Mouse (Mus musculus) left cerebral cortex, adult 11 months (tissue): ENCODE measurements around the gene 3110021N24Rik.
A peak's percentile ranks its signal among the peaks of the same experiment; 100 is the strongest.
"Not testable (repeated sequence)": the region's sequence is repeated elsewhere in the genome, so short reads cannot be mapped to it uniquely, and the experiment has no call there.

Experiments
- DNase-seq: peaks from one replicate; pipeline ENCODE4 v3.0.0; 2022; ENCODE audit warnings: low spot score

Gene 3110021N24Rik

GRCm38 (mm10) chr4:108719349-108719748 is at the start of gene 3110021N24Rik:
TSS of gene 3110021N24Rik (plus strand) at chr4:108719649.
- no peak for DNase-seq

- no peak for DNase-seq
Observed at GRCm38 (mm10) chr4:108686156-108686555, 33.3 kb upstream of the 3110021N24Rik start.

- DNase-seq, result not testable (repeated sequence)
Observed at GRCm38 (mm10) chr4:108687098-108687497, 32.4 kb upstream of the 3110021N24Rik start.

GRCm38 (mm10) chr4:108690479-108690878 is 29.0 kb upstream of the 3110021N24Rik start:
- DNase-seq, result no peak

GRCm38 (mm10) chr4:108691469-108691868 is 28.0 kb upstream of the 3110021N24Rik start:
- DNase-seq, result no peak

- no peak for DNase-seq
Observed at GRCm38 (mm10) chr4:108696934-108697333, 22.5 kb upstream of the 3110021N24Rik start.

GRCm38 (mm10) chr4:108708209-108708608 is 11.2 kb upstream of the 3110021N24Rik start:
- DNase-seq, result no peak

GRCm38 (mm10) chr4:108721245-108721784 is 1.9 kb downstream of the 3110021N24Rik start:
- no peak for DNase-seq

- DNase-seq, result no peak
Observed at GRCm38 (mm10) chr4:108724102-108724501, 4.7 kb downstream of the 3110021N24Rik start.

- DNase-seq, result no peak
Observed at GRCm38 (mm10) chr4:108730450-108730849, 11.0 kb downstream of the 3110021N24Rik start.

- no peak for DNase-seq
Observed at GRCm38 (mm10) chr4:108731582-108731981, 12.1 kb downstream of the 3110021N24Rik start.

- no peak for DNase-seq
Observed at GRCm38 (mm10) chr4:108746160-108746873, 26.9 kb downstream of the 3110021N24Rik start.

- no peak for DNase-seq
Observed at GRCm38 (mm10) chr4:108759583-108759982, 40.1 kb downstream of the 3110021N24Rik start.

GRCm38 (mm10) chr4:108768527-108768926 is 49.1 kb downstream of the 3110021N24Rik start:
- no peak for DNase-seq

- DNase-seq, result no peak
Observed at GRCm38 (mm10) chr4:108779763-108780056, 60.3 kb downstream of the 3110021N24Rik start.

- peak; percentile 54 for DNase-seq
Observed at GRCm38 (mm10) chr4:108780057-108780863, 60.8 kb downstream of the 3110021N24Rik start, which contains the start of gene Zfyve9. TSS of gene Zfyve9 (minus strand) at chr4:108780798.

- DNase-seq, result no peak
Observed at GRCm38 (mm10) chr4:108780864-108781205, 61.4 kb downstream of the 3110021N24Rik start.

GRCm38 (mm10) chr4:108781596-108781995 is 62.1 kb downstream of the 3110021N24Rik start:
- DNase-seq, result peak; percentile 27

- peak; percentile 17 for DNase-seq
Observed at GRCm38 (mm10) chr4:108782421-108783085, 63.1 kb downstream of the 3110021N24Rik start.

- DNase-seq, result no peak
Observed at GRCm38 (mm10) chr4:108789258-108789936, 69.9 kb downstream of the 3110021N24Rik start.

GRCm38 (mm10) chr4:108790507-108790906 is 71.1 kb downstream of the 3110021N24Rik start:
- no peak for DNase-seq

- no peak for DNase-seq
Observed at GRCm38 (mm10) chr4:108793941-108794340, 74.5 kb downstream of the 3110021N24Rik start.
